Mouse (Mus musculus): Measurements from ENCODE around the gene Atg2b. TPM values are rescaled to one million over a fixed set of nuclear protein-coding genes. Genes with fewer than 3 reads are reported as not detected.

The Atg2b gene
- total RNA-seq, 2 experiments from 2014 or later: 45.0 to 46.2 TPM

GRCm38 (mm10) chr12:105603904-105604303 is 81.1 kb downstream of the Atg2b start:
- intact Hi-C loops (cut with DNase I): no loop called here
- no peak for DNase-seq (ENCODE audit: low spot score in 2 of 2)

- no peak for DNase-seq (ENCODE audit: low spot score in 2 of 2)
- intact Hi-C loops (cut with DNase I): no loop called here
Measured at GRCm38 (mm10) chr12:105602581-105603210, 82.3 kb downstream of the Atg2b start, which contains the start of gene Bdkrb1. Bdkrb1 (plus strand) TSS chr12:105603085.

DNA sequence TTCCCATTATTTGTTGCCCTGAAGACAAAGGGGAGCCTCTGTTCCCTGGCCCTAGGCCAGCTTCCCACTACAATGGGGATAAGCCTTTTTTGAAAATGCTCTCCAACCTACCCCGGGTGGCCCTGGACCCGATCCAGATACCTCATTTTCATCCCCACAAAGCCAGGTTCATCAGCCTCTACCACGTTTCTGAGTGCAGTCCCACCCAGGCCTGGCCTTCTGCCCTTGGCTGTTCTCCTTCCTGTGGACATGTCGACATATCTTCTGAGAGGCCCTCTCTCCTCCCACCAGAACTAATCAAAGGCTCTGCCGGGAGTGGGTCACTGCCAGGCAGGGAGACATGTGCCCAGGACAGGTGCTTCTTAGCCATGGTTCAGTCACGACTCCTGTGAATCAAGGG is 83.4 kb downstream of the Atg2b start:
- intact Hi-C loops (cut with DNase I): no loop called here

DNA sequence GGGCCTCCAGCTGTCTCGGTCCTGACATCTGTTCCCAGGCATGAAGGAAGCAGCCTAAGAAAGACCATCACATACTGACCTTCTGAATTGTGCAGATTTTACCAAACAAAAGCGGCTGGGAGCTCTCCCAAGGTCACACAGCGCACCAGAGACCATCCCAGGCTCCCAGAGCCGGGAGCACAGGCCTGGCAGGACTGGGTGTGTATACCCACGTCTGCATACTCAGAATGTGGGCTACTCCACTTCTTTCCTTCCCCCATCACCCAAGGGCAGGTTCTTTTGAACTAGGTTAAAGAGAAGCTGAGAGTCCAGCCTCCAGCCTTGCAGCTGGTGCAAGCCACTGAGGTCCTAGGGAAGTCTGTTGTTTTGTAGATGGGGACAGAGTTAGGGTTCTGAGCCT is 85.9 kb downstream of the Atg2b start:
- no peak for DNase-seq (ENCODE audit: low spot score in 2 of 2)
- intact Hi-C loops (cut with DNase I): no loop called here

More for the DNA sequence above, 83.4 kb downstream of the Atg2b start:
- DNase-seq (ENCODE audit: low spot score in 2 of 2): no peak

GRCm38 (mm10) chr12:105598503-105598902 is 86.5 kb downstream of the Atg2b start:
- intact Hi-C loops (cut with DNase I): no loop called here
- DNase-seq (ENCODE audit: low spot score in 2 of 2): no peak

DNA sequence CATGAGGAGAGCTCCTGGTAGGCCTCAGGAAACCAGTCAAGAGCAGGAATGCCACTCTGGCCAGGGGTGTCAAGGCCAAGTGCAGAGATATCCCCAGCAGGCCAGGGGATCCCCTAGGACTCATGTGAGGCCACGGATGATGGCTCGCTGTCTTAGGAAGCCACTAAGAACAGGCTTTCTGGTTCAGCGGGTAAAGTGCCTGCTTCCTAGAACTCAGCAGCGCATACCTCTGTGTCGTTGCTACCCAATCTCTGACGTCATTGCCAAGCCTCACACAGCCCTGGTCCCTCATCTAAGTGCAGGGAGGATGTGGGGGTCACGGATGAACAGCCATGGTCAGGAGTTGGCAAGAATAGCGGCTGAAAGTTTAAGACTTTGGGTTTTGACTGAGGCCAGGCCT is 87.9 kb downstream of the Atg2b start:
- DNase-seq (ENCODE audit: low spot score in 2 of 2): no peak
- intact Hi-C loops (cut with DNase I): no loop called here

GRCm38 (mm10) chr12:105593471-105593870 is 91.5 kb downstream of the Atg2b start:
- intact Hi-C loops (cut with DNase I): no loop called here
- DNase-seq (ENCODE audit: low spot score in 2 of 2): no peak

DNA sequence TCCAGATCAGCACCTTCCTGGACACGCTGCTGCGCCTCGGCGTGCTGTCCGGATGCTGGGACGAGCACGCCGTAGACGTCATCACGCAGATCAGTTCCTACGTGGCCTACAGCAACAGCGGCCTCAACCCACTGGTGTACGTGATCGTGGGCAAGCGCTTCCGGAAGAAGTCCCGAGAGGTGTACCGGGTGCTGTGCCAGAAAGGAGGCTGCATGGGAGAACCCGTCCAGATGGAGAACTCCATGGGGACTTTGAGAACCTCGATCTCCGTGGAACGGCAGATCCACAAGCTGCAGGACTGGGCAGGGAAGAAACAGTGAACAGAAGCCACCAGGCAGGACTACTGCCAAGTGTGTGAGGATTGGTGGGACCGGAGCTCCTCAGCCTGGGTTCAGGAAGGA is 92.7 kb downstream of the Atg2b start:
- no peak for DNase-seq (ENCODE audit: low spot score in 2 of 2)
- intact Hi-C loops (cut with DNase I): no loop called here

GRCm38 (mm10) chr12:105590786-105591185 is 94.2 kb downstream of the Atg2b start:
- intact Hi-C loops (cut with DNase I): no loop called here
- DNase-seq (ENCODE audit: low spot score in 2 of 2): no peak

- no peak for DNase-seq (ENCODE audit: low spot score in 2 of 2)
- intact Hi-C loops (cut with DNase I): loop anchor here (5.0 kb wide), 1 partner anchor 155 kb away; no protein-coding TSS in a partner anchor
Measured at GRCm38 (mm10) chr12:105587526-105587925, 97.5 kb downstream of the Atg2b start.

GRCm38 (mm10) chr12:105584851-105585250 is 100.2 kb downstream of the Atg2b start:
- peak; percentile 66 to 71 for DNase-seq (ENCODE audit: low spot score in 2 of 2)
- intact Hi-C loops (cut with DNase I): loop anchor here (1.0 to 5.0 kb wide), 2 partner anchors 87 to 153 kb away; no protein-coding TSS in a partner anchor

- no peak for DNase-seq (ENCODE audit: low spot score in 2 of 2)
- intact Hi-C loops (cut with DNase I): no loop called here
Measured at GRCm38 (mm10) chr12:105583484-105583883, 101.5 kb downstream of the Atg2b start.

GRCm38 (mm10) chr12:105582486-105582885 is 102.5 kb downstream of the Atg2b start:
- intact Hi-C loops (cut with DNase I): no loop called here
- DNase-seq (ENCODE audit: low spot score in 2 of 2): no peak

GRCm38 (mm10) chr12:105580490-105580889 is 104.5 kb downstream of the Atg2b start:
- intact Hi-C loops (cut with DNase I): no loop called here
- DNase-seq (ENCODE audit: low spot score in 2 of 2): no peak

GRCm38 (mm10) chr12:105574356-105574755 is 110.7 kb downstream of the Atg2b start:
- DNase-seq (ENCODE audit: low spot score in 2 of 2): no peak
- intact Hi-C loops (cut with DNase I): no loop called here

GRCm38 (mm10) chr12:105572622-105573021 is 112.4 kb downstream of the Atg2b start:
- intact Hi-C loops (cut with DNase I): no loop called here
- DNase-seq (ENCODE audit: low spot score in 2 of 2): no peak

DNA sequence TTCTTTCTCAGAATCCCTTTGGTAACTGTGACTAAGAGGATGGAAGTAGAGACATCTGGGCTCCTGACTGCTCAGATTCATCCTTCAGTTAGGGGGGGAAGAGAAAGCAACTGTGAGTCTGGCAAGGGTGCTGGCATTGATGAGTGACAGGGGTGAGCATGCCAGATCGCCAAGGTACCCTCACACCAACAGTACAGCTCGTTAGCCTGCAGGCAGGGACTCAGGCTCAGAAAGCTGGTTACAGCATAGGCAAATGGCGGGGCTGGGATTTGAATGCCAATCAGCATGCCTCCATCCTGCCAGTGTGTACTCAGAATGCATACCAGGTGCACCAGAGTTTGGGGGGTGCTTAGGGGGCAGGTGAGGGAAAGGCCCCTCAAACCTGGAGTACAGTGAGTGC is 113.1 kb downstream of the Atg2b start:
- no peak for DNase-seq (ENCODE audit: low spot score in 2 of 2)
- intact Hi-C loops (cut with DNase I): no loop called here

Other genes with a start within 250 kb of the Atg2b start
- 10 to 100 TPM; 96.6 to 99.5 TPM for gene D430019H16Rik, start 231.4 kb downstream of the Atg2b start, total RNA-seq (2021)
- gene Bdkrb2, start 122.0 kb downstream of the Atg2b start, total RNA-seq (2021): under 1 TPM; 0.21 to 0.41 TPM
- not detected for gene Bdkrb1, start 82.1 kb downstream of the Atg2b start, total RNA-seq (2021)
- 10 to 100 TPM; 23.6 to 25.7 TPM for gene Gskip, start 382 bp downstream of the Atg2b start, total RNA-seq (2021)
- gene Ak7, start 20.8 kb upstream of the Atg2b start, total RNA-seq (2021): under 1 TPM; 0.23 to 0.60 TPM
- 100 to 1,000 TPM; 141 to 159 TPM for gene Papola, start 99.5 kb upstream of the Atg2b start, total RNA-seq (2021)